Mouse (Mus musculus): ENCODE results near the gene Il31ra.

Il31ra gene

DNA sequence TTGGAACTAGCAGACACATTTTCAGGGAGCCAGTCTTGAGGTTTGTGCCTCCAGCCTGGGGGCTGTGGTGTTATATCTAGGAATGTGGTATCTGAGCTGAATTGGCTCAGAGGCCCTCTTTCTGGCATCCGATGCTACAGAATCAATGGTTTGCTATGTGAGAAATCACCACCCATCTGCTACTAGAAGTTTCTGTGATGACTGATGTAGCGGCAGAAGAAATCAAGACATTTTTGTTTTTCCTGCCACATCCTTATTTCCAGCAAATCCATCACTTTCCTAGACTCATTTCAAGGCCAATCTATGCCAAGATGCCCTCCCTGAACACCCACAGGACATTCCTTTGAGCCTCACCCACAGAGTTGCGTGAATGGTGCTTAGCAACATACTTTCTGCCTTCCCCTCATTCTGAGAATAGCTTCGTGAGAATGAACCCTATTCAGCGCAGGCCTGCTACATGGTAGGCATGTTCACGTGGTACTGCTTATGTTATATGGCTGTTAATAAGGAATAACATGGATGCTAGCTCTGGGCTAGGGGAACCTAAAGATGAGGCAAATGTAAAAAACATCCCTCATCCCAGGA lies 33.5 kb downstream of the Il31ra start:
- no peak for DNase-seq (ENCODE audit: low spot score in 2 of 2)

DNA sequence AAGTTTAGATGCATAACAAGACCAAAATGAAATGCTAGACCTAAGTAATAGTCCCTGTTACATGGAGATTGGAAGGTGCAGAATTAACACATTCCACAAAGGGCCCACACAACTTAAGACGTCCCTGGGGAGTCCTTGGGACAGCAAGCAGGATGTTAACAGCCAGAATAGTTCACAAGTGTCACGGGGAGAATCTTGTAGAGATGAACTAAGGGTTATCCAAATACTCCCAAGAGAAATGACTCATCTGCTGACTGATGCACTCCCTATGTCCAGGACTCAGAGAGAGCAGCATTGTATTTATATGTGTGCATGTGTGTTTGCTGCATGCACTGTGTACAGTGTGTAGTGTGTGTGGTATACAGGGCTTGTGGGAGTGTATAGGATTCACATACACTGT lies 37.7 kb downstream of the Il31ra start:
- DNase-seq (ENCODE audit: low spot score in 2 of 2): no peak

DNA sequence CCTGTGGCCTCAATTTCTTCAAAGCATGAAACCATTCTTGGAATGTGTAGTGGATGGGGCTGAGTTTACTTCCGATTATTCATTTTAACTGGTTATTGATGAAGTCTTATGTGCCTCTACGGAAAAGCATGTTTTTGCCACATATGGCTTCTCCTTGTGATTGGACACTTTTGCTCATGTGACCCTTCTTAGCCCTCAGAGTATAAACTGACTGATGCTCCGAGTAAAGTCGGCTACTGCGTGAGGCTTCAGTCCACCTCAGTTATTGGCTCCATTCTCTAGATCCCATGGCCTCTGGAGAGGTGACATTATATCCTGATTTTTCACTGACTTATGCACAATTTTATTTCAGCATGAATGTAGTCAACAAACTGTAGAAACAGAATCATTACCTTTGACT lies 40.9 kb downstream of the Il31ra start:
- DNase-seq (ENCODE audit: low spot score in 2 of 2): no peak

DNA sequence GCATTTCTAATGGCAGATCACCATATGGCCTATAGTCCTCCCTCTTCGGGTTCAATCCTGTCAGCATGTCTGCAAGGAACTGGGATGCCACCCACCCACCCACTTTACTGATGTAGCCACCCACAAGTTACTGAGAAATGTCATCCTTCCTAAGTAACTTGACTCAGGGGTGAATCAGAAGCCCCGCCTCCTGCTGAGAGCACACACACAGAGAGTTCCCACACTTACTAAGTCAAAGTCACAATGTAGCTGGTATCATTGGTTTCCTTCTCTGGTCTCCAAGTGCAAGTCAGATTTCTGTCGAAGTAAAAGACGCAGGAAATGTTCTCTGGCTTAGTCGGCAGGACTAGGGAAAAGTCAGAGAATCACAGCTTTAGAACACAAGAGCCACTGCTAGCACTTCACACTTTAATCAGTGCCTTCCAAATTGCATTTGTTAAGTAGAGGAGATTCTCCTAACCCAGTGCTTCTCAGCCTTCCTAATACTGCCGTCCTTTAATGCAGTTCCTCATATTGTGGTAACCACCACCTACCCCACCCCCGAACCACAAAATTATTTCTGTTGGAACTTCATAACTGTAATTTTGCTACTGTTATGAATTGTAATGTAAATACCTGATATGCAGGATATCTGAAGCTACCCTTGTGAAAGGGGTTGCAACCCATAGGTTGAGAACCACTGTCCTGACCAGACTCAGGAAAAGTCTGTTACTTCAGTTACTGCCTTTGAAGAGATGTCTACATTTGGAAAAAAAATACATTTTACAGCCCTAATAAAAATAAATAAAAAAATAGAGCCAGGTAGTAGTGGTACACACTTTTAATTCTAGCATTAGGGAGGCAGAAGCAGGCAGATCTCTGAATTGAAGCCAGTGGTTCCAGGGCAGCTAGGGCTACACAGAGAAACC lies 42.3 kb downstream of the Il31ra start:
- no peak for DNase-seq (ENCODE audit: low spot score in 2 of 2)

DNA sequence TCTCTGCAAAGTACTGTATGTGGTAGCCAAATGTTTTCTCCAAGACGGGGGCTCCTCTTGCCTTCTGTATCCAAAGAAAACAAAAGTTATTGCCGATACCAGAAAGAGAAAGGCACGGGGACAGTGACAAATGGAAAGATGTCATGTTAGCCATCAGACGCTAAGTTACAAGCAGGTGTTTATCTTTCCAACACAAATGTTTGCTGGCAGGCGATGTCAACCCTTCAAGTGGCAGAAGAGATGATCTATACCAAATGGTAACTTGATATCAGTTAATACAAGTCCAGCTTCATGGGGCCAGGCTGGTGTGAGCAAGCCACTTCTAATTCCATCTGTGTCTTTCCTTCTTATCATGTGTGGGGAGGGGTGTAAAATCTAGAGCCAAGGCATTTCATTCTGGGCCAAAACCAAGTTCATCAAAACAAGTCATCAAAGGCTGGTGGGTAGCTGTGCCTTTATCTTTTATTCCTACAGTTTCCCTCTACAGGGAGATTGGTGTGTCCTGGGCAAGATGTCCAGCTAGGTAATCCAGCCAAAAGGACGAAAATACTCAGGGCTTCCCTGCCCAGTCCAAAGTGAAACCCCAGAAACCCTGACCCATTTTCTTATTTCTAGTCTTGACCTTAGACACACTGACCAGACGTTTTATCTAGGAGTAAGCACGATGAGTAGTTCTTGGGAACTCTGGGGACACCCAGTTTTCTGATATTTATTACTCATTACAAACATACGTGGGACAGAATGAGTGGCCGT lies 52.8 kb downstream of the Il31ra start:
- DNase-seq (ENCODE audit: low spot score in 2 of 2): no peak

DNA sequence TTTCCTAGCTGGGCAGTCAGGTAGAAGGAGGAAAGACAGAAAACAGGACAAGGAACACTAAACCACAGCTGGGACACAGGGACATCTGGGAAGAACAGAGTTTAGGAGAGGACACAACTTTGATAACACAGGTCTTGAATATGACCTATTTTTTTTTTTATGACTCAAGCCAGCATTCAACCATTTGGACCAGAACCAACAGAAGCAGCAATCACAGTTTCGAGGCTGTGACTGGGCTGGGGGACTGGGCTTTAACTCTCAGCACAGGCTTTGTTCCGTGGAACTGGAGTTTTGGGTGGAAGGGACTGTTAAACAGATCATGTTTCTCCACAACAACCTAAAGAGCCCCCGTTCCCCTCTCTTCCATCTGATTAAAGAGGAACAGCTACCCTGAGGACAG lies 53.5 kb downstream of the Il31ra start:
- no peak for DNase-seq (ENCODE audit: low spot score in 2 of 2)

DNA sequence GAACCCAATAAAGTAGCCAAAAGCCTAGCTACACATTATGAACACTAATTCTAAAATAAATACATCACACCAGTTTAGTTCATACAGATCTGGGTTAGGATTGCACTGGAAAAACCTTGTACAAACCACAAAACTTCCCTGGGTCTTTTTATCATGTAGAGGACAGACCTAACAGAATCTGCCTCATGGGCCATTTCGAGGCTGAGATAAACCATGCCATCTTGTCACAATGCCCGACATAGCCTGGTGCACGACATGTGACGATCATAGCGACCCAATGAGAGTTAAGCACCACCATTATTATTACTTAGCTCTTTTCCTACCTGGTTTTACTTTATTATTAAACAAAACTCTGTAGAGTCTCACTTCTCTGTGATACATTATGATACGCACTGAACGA lies 57.1 kb downstream of the Il31ra start:
- DNase-seq (ENCODE audit: low spot score in 2 of 2): no peak

DNA sequence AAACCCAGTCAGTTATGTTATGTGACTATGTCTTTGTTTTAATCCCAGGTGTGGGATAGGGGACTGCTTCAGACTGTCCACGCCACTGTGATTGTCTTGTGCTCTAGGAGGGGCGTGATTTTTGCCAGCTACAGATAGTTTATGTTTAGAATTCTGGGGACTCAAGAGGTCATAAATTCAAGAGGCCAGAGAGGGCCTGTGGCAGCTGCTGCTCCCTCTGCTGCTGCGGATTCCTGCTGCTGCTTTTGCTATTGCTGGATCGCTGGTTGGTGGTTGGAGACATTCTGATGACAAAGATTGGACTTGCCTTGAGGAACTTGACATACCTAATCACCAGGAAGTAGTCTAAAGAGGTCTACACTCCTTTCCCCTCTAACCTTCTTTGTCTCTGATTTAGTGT lies 57.5 kb downstream of the Il31ra start:
- no peak for DNase-seq (ENCODE audit: low spot score in 2 of 2)

DNA sequence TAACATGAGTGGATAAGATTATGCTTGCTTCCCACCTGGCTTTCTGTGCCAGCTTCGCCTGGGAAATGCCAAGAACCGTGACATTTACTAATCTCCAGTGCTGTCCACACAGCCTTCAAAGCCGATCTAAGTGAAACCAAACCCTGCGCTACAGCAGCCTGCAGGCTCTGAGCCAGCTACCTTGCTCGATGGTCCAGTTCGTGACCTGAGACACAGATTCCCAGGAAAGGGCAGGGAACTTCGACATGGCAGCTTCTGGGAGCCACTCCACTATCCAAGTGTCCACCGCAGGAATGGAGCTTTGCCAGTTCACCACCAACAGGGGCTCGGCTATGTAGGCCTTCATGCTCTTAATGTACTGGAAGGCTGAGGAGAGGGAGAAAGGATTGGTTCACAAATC lies 60.6 kb downstream of the Il31ra start:
- DNase-seq (ENCODE audit: low spot score in 2 of 2): no peak

DNA sequence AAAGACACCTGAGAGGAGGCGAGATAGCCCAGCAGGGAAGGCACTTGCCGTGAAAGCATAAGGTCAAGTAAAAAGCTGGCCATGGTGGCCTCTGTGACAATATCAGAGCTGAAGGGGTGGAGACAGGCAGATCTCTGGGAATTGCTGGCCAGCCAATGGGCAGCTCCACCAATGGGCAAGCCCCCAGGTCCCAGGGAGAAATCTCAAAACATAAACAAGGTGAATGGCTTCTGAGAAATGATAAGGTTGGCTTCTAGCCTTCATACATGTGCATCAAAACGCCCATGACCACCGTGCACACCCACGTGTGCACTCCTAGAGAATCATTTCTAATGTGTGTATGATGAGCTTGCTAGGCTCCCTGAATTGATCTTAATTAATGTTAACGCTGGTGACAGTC lies 61.9 kb downstream of the Il31ra start:
- no peak for DNase-seq (ENCODE audit: low spot score in 2 of 2)

DNA sequence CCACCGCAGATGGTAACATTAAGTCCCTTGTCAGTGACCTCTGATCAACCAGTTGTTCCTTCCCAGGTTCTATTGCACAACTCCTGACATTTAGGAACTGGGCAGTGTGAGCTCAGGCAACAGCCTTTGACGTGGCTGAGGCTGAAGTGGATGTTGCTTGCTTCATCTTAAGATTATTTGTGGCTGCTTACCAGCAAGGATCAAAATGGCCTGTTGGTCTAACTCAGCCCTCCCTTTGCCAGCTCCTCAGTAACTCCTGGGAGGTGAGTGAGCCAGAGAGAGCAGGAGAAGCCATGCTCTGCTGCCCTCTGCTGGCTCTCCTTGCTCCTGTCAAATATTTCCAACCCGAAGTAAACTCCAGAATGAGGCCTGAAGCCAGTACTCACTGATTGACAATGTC lies 64.3 kb downstream of the Il31ra start:
- DNase-seq (ENCODE audit: low spot score in 2 of 2): peak; percentile 59 to 79

DNA sequence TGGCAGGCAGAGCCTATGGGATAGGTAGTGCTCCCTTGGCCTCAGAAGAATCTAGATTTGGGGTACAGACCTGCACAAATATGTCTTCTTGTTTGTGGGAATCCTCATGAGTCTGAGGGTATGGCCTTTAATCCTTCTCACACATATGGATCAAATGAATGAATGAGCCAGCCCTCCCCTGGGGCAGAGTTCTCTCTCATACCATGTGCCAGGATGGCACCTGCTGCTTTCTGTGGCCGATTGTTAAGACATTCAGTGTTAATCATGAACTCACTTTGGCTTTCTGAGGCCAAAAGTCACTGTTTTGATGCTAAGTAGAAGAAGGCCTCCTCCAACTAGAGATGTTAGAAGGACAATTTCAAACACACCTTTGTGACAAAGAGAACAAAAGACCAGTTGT lies 67.0 kb downstream of the Il31ra start:
- DNase-seq (ENCODE audit: low spot score in 2 of 2): no peak

DNA sequence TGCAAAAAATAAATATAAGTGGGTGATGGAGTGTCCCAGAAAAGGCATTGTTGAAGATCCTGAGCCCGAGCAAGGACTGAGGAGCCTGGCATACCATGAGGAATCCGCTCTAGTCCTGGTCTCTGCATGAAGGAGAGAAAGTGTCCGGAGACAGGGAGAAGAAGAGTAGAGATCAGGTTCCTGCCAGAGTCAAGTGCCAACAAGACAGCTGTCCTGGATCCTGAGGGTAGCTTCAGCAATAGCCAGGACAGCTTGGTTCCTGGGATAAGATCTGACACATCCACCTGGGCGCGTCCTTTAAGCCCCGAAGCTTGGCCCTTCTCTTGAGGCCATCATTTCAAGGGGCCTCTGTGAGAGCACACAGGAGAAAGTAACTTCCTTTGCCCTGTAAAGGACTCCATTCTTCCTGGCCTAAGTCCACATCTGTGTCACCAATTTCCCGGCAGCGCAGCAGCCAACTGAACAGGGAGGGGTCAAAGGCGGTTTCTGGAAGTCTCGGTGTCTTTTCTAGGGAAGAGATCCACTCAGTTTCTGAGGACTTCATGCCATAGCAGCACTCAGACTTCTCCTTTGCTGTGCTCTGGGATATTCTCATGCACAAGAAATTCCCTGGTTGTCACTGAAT lies 70.7 kb downstream of the Il31ra start:
- no peak for DNase-seq (ENCODE audit: low spot score in 2 of 2)

DNA sequence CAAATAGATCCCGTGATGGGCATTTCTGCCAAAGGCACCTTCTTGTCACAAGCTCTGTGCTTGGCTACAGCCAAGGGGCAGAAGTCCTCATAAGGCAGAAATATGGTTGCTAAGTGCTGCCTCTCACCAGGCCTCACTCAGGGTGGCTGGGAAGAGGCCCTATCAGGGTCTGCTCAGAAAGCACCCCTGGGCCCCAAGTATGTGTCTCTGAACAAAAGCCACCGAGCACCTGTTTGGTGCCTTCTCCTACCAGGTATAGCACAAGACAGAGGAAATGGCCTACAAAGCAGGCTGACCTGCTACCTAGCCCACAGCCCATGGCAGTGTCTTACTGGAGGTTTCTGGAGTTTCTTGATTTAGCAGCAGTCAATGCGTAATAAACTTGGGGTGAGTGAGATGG lies 71.3 kb downstream of the Il31ra start:
- DNase-seq (ENCODE audit: low spot score in 2 of 2): no peak

DNA sequence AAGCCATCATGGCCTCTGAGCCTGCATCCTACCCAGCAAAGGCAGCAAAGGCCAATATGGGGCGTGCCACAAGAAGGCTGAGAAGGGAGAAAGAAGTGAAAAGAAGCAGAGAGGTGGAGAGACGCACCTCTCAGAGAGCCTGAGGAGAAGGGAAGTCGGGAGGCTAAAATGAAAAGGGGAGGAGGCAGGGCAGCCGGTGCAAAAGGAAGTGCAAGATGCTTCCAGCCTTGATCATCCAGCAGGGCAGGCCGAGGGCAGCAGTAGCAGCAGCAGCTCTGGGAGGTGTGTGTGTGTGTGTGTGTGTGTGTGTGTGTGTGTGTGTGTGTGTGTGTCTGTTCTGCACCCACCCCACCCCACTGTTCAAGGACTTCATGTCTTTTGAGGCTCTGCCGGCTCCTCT lies 71.9 kb downstream of the Il31ra start:
- no peak for DNase-seq (ENCODE audit: low spot score in 2 of 2)

DNA sequence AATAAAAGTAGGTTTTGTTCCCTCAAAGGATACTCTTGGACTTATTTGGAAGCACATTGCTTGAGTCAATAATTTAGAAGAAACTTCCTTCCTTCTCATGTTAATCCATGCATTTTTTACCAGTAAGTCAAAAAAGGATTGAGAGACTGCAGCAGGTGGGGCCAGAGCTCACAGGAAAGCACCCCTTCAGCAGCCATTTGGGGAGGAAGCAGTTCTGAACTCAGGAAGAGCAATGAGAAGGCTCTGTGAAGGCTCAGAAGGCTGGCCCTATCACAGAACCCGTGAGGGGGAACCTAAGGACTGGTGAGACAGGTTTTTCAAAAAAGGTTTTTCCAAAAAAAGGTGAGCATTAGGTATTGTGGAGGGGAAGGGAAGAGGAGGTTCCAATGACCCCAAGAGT lies 79.6 kb downstream of the Il31ra start:
- DNase-seq (ENCODE audit: low spot score in 2 of 2): no peak

DNA sequence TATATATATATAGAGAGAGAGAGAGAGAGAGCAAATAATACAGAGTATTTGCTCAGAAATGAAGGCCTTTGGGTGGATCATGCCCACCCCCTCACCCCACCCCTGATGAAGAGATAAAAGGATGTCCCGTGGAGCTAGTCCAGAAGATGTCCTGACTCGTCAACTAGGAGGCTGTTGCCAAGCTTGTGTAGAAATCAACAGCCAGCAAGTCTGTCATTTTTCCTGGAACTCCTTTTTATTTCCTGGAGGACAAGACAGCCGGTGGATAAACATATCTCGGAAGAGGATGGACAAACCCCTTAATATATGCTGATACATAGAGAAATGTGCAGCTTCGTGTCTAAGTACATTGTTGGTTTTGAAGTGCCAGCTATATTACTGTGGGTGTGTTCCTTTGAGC lies 81.3 kb downstream of the Il31ra start:
- DNase-seq (ENCODE audit: low spot score in 2 of 2): no peak

DNA sequence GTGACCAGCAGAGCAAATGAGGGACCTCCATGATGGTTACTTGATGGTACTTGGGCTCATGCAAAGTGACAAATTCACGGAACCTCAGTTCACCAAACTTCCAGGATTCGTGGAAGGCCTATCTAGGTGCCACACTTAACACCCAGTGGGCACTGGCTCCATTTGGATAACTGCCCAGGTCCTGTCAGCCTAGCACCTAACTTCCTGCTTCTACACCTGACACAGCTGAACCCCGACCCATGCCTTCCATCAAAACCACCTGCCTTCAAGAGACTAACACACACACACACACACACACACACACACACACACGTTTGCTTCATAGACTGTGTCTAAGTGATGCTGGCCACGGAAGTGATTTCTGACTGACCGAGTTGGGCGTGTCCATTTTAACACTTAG lies 82.3 kb downstream of the Il31ra start:
- no peak for DNase-seq (ENCODE audit: low spot score in 2 of 2)

DNA sequence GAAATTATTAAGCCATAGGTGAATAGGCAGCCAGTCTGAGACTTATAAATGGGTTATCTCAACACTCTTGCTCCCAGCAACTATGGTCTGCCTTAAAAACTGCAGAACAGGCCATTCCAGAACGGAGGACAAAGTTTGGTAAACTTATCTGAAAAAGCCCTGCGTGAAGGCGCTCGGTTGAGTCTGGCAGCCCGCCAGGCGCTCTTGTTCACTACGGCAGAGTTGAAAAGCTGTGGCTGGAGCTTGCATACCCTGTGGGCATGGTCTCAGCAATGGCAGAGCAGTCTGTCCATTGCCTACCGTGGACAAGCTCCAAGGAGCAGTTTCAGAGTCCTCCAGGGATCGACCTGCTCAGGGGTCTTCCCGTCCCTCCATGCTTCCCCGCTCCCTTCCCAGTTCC lies 82.9 kb downstream of the Il31ra start:
- peak in 1 of 2 experiments; percentile 62 for DNase-seq (ENCODE audit: low spot score in 2 of 2)

DNA sequence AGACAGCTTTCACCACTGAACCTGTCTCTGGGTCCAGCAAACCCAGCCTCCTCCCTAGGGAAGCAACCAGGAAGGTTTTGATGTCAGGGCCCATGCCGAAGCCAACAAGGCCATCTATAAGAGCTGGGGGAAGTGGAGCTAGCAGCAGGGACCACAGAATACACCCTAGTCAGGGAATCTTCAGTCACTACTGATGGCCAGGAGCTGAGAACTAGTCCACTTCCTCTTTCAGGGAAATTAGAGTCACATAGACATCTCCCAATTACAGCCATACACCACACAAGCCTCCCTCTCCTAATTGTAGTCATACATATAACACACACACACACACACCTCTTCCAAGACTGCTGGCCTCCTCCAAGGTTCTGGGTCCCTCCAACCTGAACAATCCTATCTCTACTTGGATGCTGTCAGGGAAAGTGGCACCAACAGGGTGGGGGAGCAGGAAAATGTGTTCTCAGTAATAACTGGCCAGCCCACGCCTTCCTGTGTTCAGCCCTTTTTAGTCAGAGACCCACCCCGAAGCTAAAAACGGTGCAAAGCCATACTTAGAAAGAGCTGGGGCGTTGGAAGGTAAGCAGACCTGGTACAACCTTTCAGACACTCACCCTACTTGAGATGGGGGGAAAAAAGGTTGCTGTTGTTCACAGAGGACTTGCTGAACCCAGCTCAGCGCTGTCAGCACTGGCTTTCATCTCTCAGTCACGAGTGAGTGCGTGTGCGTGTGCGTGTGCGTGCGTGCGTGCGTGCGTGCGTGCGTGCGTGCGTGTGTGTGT lies 83.5 kb downstream of the Il31ra start:
- DNase-seq (ENCODE audit: low spot score in 2 of 2): no peak

DNA sequence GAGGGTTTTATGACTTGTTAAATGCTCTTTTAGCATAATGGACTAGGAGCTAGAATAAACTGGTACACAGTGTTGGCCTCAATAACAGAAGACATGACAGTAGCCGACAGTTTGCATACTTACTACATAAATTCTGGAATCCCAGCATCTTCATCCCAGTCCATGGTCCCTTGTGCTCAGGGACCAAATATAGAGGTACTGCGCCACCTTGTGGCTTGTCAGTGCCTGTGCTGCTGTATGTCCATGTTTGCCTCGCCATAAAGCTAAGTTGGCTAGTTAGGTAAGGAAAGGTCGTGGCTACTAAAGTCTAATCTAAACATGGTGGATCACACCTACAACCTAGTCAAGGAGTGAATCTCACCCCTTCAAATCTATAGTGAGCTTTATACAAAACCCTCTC lies 84.7 kb downstream of the Il31ra start:
- peak in 1 of 2 experiments; percentile 63 for DNase-seq (ENCODE audit: low spot score in 2 of 2)

DNA sequence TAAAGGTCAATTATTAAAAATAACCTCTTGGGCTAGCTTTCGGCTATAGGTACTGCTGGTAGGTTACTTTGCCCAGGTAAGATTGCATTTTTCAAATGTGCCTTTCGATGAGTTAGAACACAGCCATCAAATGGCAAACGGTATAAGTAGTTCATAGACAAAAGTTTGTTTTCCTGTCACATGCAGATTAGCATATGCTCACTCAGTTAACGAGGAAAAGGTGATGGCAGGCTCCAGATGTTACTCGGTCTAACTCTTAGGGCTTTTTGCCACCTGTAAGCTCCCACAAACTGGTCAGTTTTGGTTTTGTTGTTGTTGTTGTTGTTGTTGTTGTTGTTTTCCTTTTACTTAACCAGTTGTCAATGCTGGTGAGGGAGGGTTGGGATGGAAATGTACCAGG lies 85.7 kb downstream of the Il31ra start:
- no peak for DNase-seq (ENCODE audit: low spot score in 2 of 2)
